Mouse (Mus musculus): ENCODE data around the gene Ppp2r5d. TPM values are rescaled to one million over a fixed set of nuclear protein-coding genes. Genes with fewer than 3 reads are reported as not detected.
A peak's percentile ranks its signal among the peaks of the same experiment; 100 is the strongest.

The Ppp2r5d gene
- polyA plus RNA-seq, 1 experiment from 2014 or later: 99.9 TPM

- WGBS: 97% methylated on average over 7 of the region's 7 CpGs
- peak overlapping the region; percentile 75; the same call in 1 of the 2 replicates for H3K4me3 ChIP-seq (ENCODE audit: low read length)
- ATAC-seq (ENCODE audit: low FRiP score, low TSS enrichment): no peak
- no peak overlapping the region for H3K9ac ChIP-seq (ENCODE audit: low read depth, low read length)
- H3K9me3 ChIP-seq (ENCODE audit: control insufficient read depth, low read length): no peaks in the 10 kb centered on the region
- no peak overlapping the region for H3K27ac ChIP-seq (ENCODE audit: low read depth, low read length)
- H3K36me3 ChIP-seq (ENCODE audit: control insufficient read depth, insufficient read depth, low read length): peaks cover 15% of the 10 kb centered on the region; the same call in 1 of the 2 replicates
- peak overlapping the region; percentile 89; the same call in 1 of the 2 replicates for H3K4me2 ChIP-seq (replicated peaks; ENCODE audit: low read depth, low read length)
- no peaks in the 10 kb centered on the region for H3K27me3 ChIP-seq (ENCODE audit: control insufficient read depth, insufficient read depth, low read length)
- peaks cover 33% of the 10 kb centered on the region for H3K4me1 ChIP-seq (ENCODE audit: control insufficient read depth, insufficient read depth, low read length)
Observed at GRCm38 (mm10) chr17:46647279-46647678, 57.6 kb downstream of the Ppp2r5d start.

GRCm38 (mm10) chr17:46646322-46646662 is 58.6 kb downstream of the Ppp2r5d start:
- H3K27ac ChIP-seq (ENCODE audit: low read depth, low read length): peak overlapping the region; percentile 70; the same call in 1 of the 2 replicates
- H3K9me3 ChIP-seq (ENCODE audit: control insufficient read depth, low read length): no peaks in the 10 kb centered on the region
- H3K9ac ChIP-seq (ENCODE audit: low read depth, low read length): peak overlapping the region; percentile 81
- no peak; the same call in 1 of the 2 replicates for ATAC-seq (ENCODE audit: low FRiP score, low TSS enrichment)
- WGBS: under 1% methylated on average over 19 of the region's 19 CpGs
- peak overlapping the region; percentile 75 for H3K4me3 ChIP-seq (ENCODE audit: low read length)
- H3K4me1 ChIP-seq (ENCODE audit: control insufficient read depth, insufficient read depth, low read length): peaks cover 23% of the 10 kb centered on the region
- H3K27me3 ChIP-seq (ENCODE audit: control insufficient read depth, insufficient read depth, low read length): no peaks in the 10 kb centered on the region
- peak overlapping the region; percentile 89 for H3K4me2 ChIP-seq (replicated peaks; ENCODE audit: low read depth, low read length)
- H3K36me3 ChIP-seq (ENCODE audit: control insufficient read depth, insufficient read depth, low read length): peaks cover 19% of the 10 kb centered on the region; the same call in 1 of the 2 replicates

GRCm38 (mm10) chr17:46645561-46646321 is 59.2 kb downstream of the Ppp2r5d start, which contains the start of the genes Klc4 and Mrpl2:
TSS of gene Klc4 (minus strand) at chr17:46646022.
TSS of gene Mrpl2 (plus strand) at chr17:46646229.
- Histone ChIP-seq H3K36me3 (ENCODE audit: control insufficient read depth, insufficient read depth, low read length) (peaks cover 23% of the 10 kb centered on the region; the same call in 1 of the 2 replicates), H3K4me2 (replicated peaks; ENCODE audit: low read depth, low read length) (peak within 1 kb of the TSS; percentile 95), H3K4me1 (ENCODE audit: control insufficient read depth, insufficient read depth, low read length) (peaks cover 19% of the 10 kb centered on the region), H3K27me3 (ENCODE audit: control insufficient read depth, insufficient read depth, low read length) (no peaks in the 10 kb centered on the region), H3K4me3 (ENCODE audit: low read length) (peak within 1 kb of the TSS; percentile 75), H3K9me3 (ENCODE audit: control insufficient read depth, low read length) (no peaks in the 10 kb centered on the region), H3K9ac (ENCODE audit: low read depth, low read length) (peak within 1 kb of the TSS; percentile 81), H3K27ac (ENCODE audit: low read depth, low read length) (peak within 1 kb of the TSS; percentile 76)
- peak; percentile 69 for ATAC-seq (ENCODE audit: low FRiP score, low TSS enrichment)
- 1% methylated on average over 53 of the region's 53 CpGs for WGBS

GRCm38 (mm10) chr17:46644916-46645475 is 59.9 kb downstream of the Ppp2r5d start:
- peaks cover 19% of the 10 kb centered on the region for H3K4me1 ChIP-seq (ENCODE audit: control insufficient read depth, insufficient read depth, low read length)
- H3K27me3 ChIP-seq (ENCODE audit: control insufficient read depth, insufficient read depth, low read length): no peaks in the 10 kb centered on the region
- peak overlapping the region; percentile 81 for H3K9ac ChIP-seq (ENCODE audit: low read depth, low read length)
- 7% methylated on average over 11 of the region's 11 CpGs for WGBS
- no peak for ATAC-seq (ENCODE audit: low FRiP score, low TSS enrichment)
- peaks cover 29% of the 10 kb centered on the region; the same call in 1 of the 2 replicates for H3K36me3 ChIP-seq (ENCODE audit: control insufficient read depth, insufficient read depth, low read length)
- H3K9me3 ChIP-seq (ENCODE audit: control insufficient read depth, low read length): no peaks in the 10 kb centered on the region
- H3K27ac ChIP-seq (ENCODE audit: low read depth, low read length): peak overlapping the region; percentile 76
- H3K4me2 ChIP-seq (replicated peaks; ENCODE audit: low read depth, low read length): peak overlapping the region; percentile 95
- H3K4me3 ChIP-seq (ENCODE audit: low read length): peak overlapping the region; percentile 75

GRCm38 (mm10) chr17:46644152-46644805 is 60.6 kb downstream of the Ppp2r5d start:
- peaks cover 21% of the 10 kb centered on the region for H3K4me1 ChIP-seq (ENCODE audit: control insufficient read depth, insufficient read depth, low read length)
- WGBS: 82% methylated on average over 12 of the region's 12 CpGs
- no peak for ATAC-seq (ENCODE audit: low FRiP score, low TSS enrichment)
- H3K4me3 ChIP-seq (ENCODE audit: low read length): peak overlapping the region; percentile 75
- no peaks in the 10 kb centered on the region for H3K9me3 ChIP-seq (ENCODE audit: control insufficient read depth, low read length)
- H3K27ac ChIP-seq (ENCODE audit: low read depth, low read length): 0 out of 2 replicates have a peak overlapping the region, but pooled peaks have one; percentile 76
- H3K9ac ChIP-seq (ENCODE audit: low read depth, low read length): peak overlapping the region; percentile 81; the same call in 1 of the 2 replicates
- peak overlapping the region; percentile 95 for H3K4me2 ChIP-seq (replicated peaks; ENCODE audit: low read depth, low read length)
- H3K27me3 ChIP-seq (ENCODE audit: control insufficient read depth, insufficient read depth, low read length): no peaks in the 10 kb centered on the region
- peaks cover 30% of the 10 kb centered on the region; the same call in 1 of the 2 replicates for H3K36me3 ChIP-seq (ENCODE audit: control insufficient read depth, insufficient read depth, low read length)

- Histone ChIP-seq H3K9me3 (ENCODE audit: control insufficient read depth, low read length) (no peaks in the 10 kb centered on the region), H3K4me2 (replicated peaks; ENCODE audit: low read depth, low read length) (no peak overlapping the region), H3K4me3 (ENCODE audit: low read length) (no peak overlapping the region), H3K36me3 (ENCODE audit: control insufficient read depth, insufficient read depth, low read length) (peaks cover 20% of the 10 kb centered on the region; the same call in 1 of the 2 replicates), H3K27ac (ENCODE audit: low read depth, low read length) (no peak overlapping the region), H3K9ac (ENCODE audit: low read depth, low read length) (no peak overlapping the region), H3K27me3 (ENCODE audit: control insufficient read depth, insufficient read depth, low read length) (no peaks in the 10 kb centered on the region), H3K4me1 (ENCODE audit: control insufficient read depth, insufficient read depth, low read length) (peaks cover 21% of the 10 kb centered on the region)
- 95% methylated on average over 17 of the region's 17 CpGs for WGBS
- no peak for ATAC-seq (ENCODE audit: low FRiP score, low TSS enrichment)
Observed at GRCm38 (mm10) chr17:46642060-46642459, 62.9 kb downstream of the Ppp2r5d start.

GRCm38 (mm10) chr17:46639929-46640328 is 65.0 kb downstream of the Ppp2r5d start:
- H3K36me3 ChIP-seq (ENCODE audit: control insufficient read depth, insufficient read depth, low read length): peaks cover 27% of the 10 kb centered on the region
- ATAC-seq (ENCODE audit: low FRiP score, low TSS enrichment): no peak
- H3K27me3 ChIP-seq (ENCODE audit: control insufficient read depth, insufficient read depth, low read length): no peaks in the 10 kb centered on the region
- no peak overlapping the region for H3K27ac ChIP-seq (ENCODE audit: low read depth, low read length)
- no peak overlapping the region for H3K9ac ChIP-seq (ENCODE audit: low read depth, low read length)
- WGBS: 55% methylated on average over 9 of the region's 9 CpGs
- no peak overlapping the region for H3K4me3 ChIP-seq (ENCODE audit: low read length)
- peaks cover 14% of the 10 kb centered on the region for H3K4me1 ChIP-seq (ENCODE audit: control insufficient read depth, insufficient read depth, low read length)
- no peaks in the 10 kb centered on the region for H3K9me3 ChIP-seq (ENCODE audit: control insufficient read depth, low read length)
- H3K4me2 ChIP-seq (replicated peaks; ENCODE audit: low read depth, low read length): no peak overlapping the region

GRCm38 (mm10) chr17:46636831-46637523 is 67.9 kb downstream of the Ppp2r5d start:
- Histone ChIP-seq H3K27ac (ENCODE audit: low read depth, low read length) (no peak overlapping the region), H3K4me1 (ENCODE audit: control insufficient read depth, insufficient read depth, low read length) (0 out of 2 replicates have a peak, but pooled peaks cover 6% of the 10 kb centered on the region), H3K36me3 (ENCODE audit: control insufficient read depth, insufficient read depth, low read length) (peaks cover 34% of the 10 kb centered on the region), H3K4me3 (ENCODE audit: low read length) (no peak overlapping the region), H3K4me2 (replicated peaks; ENCODE audit: low read depth, low read length) (no peak overlapping the region; the same call in 1 of the 2 replicates), H3K9ac (ENCODE audit: low read depth, low read length) (0 out of 2 replicates have a peak overlapping the region, but pooled peaks have one; percentile 8), H3K9me3 (ENCODE audit: control insufficient read depth, low read length) (no peaks in the 10 kb centered on the region), H3K27me3 (ENCODE audit: control insufficient read depth, insufficient read depth, low read length) (no peaks in the 10 kb centered on the region)
- WGBS: 26% methylated on average over 15 of the region's 15 CpGs
- ATAC-seq (ENCODE audit: low FRiP score, low TSS enrichment): peak; percentile 30; the same call in 1 of the 2 replicates

All from kidney, embryonic 14.5 days (tissue).